Mouse (Mus musculus) adrenal gland, adult (tissue): ENCODE measurements around the gene Ubqln4.
"Not testable (repeated sequence)": the region's sequence is repeated elsewhere in the genome, so short reads cannot be mapped to it uniquely, and the experiment has no call there.

ENCODE experiments used
- DNase-seq, 2 experiments: peaks; one replicate each; pipeline ENCODE4 v3.0.0; 2022 to 2023; ENCODE audit warnings: low spot score in 1 of 2; ENCODE audit not compliant: inconsistent age in 2 of 2

Gene Ubqln4

DNA sequence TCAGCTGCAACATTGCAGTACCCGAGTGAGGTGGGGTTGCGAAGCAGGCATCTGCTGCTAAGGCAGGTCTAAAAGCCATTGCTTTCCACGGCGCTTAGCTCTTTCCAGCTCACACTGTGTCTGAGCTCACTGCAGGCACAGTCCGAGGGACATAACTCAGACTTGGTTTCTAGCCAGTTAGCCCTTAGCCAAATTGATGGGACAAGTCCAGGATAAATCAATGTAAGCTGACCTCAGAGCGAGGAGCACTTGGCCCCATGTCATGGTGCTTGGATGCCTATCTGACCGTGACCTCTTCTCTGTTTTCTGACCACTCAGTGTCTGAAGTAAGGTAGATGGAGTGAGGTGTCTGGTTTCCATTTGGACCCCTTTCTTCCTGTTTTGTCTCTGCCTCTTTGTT is 10.4 kb downstream of the Ubqln4 start:
- no peak for DNase-seq

DNA sequence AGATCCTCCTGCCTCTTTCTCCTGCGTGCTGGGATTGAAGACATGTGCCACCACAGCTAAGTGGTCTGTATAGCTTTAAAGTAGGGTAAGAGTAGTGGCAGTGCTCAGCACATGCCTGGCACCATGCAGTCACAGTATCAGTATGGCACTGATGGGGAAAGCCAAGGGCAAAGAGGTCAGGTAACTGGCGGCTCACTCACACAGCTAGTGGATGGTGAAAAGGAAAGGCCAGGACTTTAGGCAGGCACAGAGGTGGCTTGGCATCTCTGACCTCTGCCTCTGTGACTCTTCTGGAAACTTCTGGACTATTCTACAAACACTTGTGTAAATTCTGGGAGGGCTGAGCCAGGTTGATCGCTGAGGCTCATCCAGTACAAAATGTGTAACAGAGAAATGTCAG is 12.6 kb downstream of the Ubqln4 start:
- no peak for DNase-seq

DNA sequence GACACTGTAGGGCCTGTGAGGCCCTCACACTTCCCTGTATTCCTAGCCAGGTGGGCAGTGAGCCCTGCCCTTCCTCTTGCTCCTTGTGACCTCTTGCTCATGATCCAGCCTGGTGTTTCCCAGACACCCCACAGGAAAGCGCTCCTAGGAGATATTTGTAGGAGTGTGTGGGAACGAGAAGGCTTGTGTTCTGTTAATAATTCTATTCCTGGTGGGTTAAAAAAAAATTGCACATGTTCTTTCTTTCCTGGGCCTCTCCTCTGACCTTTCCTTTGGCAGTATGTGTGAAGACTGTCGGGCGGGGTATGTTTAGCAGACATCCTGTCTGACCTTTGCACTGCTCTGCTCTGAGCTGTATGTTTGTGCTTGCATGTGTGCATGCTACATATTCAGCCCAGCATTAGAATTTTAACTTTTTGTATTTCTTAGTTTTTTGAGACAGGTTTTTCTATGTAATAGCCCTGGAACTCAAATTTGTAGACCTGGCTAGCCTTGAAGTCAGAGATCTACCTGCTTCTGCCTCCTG is 13.0 kb downstream of the Ubqln4 start:
- no peak for DNase-seq

DNA sequence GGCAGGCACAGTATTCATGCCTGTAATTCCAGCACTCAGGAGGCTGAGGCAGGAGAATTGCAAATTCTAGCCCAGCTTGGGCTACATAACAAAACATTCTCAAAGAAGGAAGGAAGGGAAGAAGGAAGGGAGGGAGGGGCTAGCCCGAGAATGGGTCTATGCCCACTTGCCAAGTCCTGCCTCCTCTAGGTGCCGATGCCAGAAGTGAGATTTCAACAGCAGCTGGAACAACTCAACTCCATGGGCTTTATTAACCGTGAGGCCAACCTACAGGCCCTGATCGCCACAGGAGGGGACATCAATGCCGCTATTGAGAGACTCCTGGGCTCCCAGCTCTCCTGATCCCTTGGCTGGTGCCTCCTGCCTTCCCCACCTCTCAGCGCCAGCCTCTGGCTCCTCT is 14.3 kb downstream of the Ubqln4 start:
- peak in 1 of 2 experiments; percentile 67 for DNase-seq

DNA sequence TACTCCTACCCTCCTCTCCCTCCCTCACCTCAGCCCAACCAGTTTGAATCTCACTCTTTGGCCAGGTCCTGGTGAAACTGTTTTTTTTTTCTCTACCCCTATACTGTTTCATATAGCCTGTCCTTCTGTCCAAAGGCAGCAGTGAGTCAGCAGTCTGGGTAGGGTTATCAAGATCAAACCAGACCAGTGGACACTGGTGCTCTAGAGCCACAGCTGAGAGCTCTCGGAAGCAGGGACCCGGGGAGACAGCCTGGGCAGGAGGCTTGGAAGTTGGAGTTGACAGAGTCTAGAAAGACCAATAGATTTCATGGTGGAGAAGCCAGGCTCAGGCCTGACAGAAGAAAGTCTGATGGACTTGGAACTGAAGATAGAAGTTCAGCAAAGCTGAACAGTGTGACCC is 15.1 kb downstream of the Ubqln4 start:
- peak in 1 of 2 experiments; percentile 60 for DNase-seq

DNA sequence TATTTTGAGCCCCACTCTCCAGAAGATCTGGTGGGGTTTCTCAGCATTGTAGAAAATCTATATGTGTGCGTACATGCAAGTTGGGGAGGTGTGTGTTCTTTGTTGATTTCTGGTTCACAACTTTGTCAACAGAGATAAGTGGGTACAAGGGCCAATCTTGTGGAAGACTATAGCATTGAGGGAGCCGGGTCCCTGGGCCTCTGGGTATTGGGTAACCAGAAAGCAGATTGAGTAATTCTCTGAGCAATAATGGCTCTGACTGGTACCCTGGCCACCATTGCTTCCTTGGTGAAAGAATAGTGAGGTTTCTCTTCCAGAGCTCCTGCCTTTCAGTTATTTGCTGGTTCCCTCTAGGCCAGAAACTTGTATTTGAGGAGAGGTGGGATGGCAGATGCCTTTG is 15.5 kb downstream of the Ubqln4 start:
- DNase-seq, result peak in 1 of 2 experiments; percentile 48

DNA sequence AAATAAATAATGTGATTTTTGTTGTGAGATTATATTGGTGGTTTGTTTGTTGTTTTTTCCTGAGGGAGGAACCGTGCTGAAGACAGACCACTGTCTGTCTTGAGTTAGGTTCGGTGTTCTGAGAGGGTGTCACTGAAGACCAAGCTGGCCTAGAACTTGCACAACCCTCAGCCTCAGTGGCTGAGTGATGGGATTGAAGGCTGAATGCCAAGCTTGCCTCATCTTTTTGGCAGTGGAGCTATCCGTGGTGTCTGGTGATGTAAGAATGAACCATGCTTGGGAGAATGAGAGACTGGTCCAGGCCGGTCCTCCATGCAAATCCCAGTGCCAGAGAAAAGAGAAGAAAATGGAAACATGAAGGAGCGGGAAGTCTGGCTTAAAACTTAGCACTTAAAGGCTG is 16.1 kb downstream of the Ubqln4 start:
- DNase-seq, result peak in 1 of 2 experiments; percentile 81

DNA sequence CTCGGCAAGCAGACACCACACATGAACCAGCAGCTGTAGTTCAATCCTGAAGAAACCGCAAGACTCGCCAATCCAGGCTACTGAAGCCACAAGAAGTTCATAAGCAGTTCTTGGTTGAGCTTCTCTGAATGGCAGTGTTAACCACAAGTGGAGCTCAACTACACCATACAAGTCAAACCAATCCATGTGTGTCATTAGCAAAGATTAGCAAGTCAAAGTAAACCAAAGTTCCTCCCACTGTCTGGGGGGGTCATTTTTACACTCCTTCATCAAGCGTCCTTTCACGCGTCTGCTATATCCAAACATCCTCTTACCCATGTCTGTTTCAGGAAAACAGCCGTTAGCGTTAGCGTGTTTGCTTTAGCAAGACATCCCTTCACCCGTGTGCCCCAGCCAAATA is 16.8 kb downstream of the Ubqln4 start:
- no peak for DNase-seq

DNA sequence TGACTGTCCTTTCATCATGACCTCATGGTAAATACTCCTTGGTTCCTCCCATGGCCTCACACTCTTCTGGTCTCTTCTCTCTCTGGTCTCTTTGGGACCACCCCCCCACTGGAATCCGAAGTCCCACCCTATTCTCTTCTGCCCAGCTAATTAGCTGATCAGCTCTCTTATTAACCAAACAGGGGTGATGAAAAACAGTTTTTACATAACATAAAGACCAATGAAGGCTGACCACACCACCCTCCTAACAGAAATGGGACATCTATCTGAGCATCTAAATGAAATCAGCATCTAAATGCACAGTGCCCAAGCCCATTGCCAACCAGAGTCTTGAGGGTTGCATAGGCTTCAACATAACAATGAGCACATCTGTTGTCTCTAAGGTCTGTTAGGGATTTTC is 18.3 kb downstream of the Ubqln4 start:
- DNase-seq, result no peak

DNA sequence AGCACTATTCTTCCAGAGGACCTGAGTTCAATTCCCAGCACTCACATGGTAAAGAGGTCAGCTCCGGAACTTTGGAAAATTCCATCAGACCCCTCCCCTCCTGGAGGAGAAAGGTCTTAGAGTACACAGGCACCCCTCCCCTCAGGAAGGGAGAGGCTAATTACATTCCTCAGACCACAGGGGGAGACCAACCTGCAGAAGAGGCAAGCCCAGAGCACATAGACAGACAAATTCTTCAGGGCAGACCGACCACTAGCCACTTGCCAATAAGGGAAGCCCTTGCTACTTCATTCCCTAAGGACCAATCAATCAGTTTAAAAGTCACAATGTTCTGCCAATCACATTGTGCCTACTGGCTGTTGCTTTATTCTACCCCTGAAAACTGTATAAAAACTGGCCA is 19.3 kb downstream of the Ubqln4 start:
- DNase-seq, result no peak

DNA sequence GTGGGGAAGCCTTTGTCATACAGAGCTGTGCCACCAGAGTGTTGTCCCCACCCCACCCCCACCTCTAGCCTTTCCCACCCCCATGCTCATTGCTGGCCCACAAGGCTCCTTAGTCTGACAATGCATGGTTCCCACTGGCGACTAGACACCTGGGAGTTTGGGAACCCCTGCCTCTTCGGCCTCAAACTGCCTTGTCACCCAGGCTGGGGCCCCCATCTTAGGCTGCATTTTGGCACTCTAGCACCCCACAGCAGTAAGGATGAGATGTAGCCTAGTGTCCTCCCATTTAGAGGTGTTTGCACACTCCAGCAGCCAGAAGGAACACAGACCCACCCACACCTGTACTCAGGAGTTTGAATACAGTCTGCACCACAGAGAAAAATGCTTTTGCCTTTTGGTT is 20.3 kb downstream of the Ubqln4 start:
- no peak for DNase-seq

DNA sequence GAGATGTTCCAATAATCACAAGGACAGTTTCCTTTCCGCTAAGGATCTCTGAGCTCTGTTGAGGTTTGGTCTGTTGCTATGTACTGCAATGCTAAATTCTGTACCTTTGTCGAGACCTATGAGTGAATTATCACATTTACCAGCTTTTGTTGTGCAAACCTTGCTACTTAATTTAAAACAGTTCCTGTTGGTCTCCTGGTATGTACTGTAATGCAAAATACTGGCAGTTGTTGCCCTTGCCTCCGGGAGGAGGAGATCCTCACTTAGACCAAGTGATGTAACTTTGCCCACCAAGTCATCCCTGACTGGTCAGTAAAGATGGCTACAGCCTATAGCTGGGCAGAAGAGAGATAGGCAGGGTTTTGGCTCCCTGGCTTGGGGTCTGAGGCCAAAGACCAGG is 22.0 kb downstream of the Ubqln4 start, which contains the start of gene Ssr2:
Gene Ssr2 (plus strand): TSS at position 337 of the 400 bp plus-strand sequence.
- DNase-seq, result no peak

DNA sequence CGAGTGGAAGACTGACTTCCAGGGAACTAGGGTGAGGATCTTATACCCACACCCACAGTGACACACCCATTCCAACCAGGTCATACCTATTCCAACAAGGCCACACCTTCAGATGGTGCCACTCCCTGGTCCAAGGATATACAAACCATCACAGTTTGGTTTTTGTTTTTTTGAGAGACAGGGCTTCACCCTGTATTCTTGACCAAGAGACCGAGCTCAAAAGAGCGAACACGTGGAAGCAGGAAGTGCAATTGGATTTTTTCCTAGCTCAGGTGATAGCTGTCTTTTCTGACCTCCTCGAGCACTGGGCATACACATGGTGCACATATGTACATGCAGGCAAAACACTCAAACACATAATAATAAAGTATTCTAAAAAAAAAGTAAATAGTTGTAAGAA is 24.3 kb downstream of the Ubqln4 start:
- not testable (repeated sequence) for DNase-seq

DNA sequence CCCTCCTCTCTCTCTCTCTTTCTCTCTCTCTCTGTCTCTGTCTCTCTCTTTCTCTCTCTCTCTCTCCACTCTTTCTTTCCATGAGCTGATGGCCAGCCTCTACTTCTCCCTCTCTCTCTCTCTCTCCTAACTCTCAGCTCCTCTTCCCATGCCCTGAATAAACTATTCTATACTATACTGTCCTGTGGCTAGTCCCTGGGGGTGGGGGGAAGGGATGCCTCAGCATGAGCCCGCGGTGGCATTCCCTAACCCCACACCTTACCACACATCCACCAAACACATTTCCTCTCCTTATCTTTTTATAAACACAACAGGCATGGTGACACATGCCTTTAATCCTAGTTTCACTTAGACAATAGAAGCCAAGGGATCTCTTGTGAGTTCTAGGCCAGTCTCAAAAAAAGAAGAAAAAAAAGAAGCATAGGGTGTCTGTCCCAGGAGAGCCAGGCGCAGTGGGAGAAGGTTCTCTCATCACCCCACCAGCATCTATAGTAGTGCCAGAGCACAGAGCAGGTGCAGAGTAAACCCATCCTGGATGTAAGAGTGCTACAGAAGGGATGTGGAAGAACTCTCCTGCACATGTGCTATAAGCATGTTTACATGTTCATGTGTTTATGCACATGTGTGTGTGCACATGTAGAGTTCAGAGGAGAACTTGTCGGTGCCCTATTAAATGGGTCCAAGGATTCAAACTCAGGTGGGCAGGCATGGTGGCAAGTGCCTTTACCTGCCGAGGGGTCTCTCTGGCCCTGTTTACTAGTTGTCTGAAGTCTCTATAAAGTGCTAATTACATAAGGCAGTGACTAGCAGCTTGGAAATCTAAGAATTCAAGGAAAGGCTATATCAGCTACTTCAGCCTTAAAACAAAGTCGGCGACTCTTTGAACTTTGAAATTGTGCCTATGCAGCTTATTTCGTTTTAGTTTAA is 25.2 kb downstream of the Ubqln4 start:
- DNase-seq, result no peak

DNA sequence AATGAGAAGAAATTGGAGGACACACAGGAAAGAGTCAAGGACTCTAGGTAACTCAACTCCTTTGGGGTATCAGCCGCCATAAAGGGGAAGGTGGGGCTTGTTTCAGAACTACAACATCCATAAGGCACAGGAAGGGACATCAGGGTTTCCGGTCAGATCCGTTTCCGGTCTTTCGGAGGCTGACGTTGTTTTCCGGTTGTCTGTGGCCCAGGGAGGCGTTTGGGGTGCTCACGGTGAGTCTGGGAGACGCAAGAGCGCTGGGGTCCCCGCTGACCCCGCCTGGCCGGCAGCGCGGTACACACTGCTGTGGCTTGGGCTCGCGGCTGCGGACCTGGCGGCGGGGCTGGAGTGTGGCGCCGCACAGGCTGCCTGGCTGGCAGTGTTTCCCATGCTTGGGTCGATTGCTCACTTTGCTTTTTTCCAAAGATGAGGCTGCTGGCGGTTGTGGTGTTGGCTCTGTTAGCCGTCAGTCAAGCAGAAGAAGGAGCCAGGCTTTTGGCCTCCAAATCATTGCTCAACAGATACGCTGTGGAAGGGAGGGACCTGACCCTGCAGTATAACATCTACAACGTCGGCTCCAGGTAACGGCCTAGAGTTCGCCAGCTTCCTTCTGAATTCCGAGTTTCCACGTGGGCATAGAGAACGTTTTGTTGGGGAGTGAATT is 26.0 kb downstream of the Ubqln4 start:
- peak; percentile 86 to 95 for DNase-seq

DNA sequence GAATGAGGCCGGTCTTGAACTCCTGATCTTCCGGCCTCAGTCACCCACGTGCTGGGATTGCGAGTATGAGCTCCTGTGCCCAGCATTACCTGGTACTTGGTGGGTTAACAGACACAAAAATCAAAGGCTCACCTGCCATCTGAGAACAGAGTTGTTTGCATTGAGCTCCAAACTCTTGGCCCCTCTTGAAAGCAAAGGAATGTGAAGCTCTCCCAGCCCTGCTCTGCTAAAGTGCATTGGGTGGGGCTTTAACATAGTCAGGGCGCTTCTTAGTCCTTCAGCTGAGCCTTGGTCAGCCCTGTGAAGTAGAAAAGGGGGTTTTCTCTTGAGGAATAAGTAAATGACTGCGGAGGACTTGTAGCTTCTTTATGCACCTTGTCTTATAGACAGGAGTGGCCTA is 32.2 kb downstream of the Ubqln4 start:
- no peak for DNase-seq

DNA sequence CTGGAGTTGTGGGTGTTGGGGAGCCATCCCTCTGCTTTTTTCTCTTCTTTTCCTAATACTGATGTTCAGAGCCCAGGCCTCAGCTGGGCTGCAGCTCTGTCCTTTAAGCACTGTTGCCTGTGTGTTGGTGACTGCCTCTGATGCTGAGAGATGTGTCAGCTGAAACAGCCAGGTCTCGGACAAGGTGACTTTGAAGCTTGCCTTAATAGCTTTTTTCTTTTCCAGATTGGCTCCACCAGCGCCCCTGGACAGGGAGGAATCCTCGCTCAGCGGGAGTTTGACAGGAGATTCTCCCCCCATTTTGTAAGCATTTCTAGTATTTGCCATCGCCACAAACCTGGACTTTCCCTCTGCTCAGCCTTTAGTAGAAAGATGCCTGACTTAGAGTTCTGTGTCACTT is 33.1 kb downstream of the Ubqln4 start:
- DNase-seq, result no peak

DNA sequence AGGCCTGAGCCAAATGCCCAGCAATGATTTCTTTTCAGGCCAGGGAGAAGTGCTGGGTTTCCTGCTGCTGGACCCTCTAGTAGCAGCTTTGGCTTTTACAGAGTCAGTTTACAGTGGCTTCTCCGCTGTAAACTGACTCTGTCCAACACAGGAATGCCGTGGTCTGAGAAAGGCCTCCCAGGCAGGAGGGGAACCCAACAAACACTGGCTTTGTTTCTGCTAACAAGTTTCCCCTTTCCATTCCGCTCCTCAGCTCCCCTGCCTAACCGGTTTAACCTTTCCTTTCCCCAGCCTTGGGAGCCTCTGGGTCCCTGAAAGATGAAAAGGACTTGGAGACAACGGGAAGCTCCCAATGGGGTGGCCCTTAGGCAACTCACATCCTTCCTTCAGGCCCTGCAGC is 36.7 kb downstream of the Ubqln4 start:
- no peak for DNase-seq

DNA sequence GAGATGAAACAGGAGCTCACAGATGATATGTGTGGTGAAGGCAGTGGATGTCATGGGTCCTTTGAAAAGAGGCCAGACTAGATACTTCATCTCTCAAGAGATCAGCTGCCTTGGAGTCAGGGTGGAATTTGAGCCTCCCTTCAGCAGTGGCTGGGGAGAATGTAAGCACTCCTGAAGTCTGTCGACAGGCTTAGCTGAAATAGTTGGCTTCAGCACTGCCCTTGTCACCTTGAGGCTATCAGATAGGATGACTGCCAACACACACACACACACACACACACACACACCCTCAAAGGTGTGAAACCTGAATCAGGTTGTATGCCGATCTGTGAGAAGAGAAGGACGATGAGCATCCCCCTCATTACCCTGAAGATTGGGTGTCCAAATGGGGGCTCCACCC is 37.5 kb downstream of the Ubqln4 start:
- DNase-seq, result no peak

DNA sequence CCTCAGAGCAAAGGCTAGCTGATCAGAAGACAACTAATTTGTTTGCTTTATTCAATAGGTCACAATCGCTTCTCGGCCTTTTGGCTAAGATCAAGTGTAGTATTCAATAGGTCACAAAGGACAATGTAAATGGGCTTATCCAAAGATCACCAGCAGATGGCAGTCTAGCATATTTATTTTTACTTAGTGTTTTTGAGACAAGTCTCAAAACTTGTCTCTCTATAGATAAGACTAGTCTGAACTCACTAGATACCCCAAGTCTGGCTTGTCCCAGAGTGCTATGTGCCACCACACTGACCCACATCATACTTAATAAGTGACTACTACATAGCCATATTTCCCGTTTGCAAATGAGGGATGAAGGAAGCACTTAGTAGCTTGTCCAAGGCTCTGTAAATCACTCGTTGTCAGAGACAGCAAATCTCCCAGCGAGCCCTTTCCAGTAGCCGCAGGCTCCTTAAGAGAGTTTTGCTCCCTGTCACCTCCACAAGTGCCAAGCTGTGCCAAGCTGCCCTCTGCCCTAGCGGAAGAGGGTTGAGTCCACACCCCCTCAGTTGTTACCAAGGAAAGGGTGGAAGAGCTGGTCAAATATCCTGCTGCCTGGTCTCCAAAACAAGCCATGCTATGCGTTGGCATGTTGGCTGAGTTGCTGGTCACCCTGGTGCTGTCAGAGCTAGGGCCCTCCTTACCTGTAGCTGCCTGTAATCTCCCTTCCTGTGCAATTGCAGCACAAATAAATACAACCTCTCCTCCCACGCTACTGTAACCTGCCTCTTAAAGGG is 38.6 kb downstream of the Ubqln4 start:
- DNase-seq, result peak in 1 of 2 experiments; percentile 83

DNA sequence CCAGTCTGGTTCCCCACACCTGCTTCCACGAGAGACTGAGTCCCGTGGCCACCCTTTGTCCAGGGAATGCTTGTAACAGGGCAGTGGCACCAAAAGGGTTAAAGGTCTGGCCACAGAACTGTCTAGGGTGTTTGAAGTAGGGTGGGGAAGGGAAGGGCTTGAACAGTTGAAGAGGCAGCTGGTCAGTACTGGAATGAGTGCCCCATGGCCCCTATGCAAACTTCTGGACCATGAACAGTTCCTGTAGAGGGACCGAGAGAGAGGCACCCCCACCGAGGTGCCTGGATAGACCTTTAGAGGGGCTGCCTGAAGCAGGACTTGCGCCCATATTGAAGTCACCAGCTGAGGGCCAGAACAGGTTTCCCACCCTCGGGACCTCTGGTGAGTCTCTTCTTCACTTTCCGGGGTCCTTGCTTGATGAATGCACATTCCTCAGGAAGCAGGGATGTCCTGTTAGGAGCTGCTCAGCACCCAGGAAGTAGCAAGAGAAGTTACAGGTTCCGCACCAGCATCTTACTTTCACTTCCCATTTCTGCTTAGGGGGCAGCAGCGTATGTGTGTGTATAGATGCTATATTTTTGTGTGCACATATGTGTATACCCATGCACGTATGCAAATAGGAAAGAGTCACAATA is 39.5 kb downstream of the Ubqln4 start:
- DNase-seq, result no peak
